Mouse (Mus musculus): ENCODE data around the gene B9d1.

DNA sequence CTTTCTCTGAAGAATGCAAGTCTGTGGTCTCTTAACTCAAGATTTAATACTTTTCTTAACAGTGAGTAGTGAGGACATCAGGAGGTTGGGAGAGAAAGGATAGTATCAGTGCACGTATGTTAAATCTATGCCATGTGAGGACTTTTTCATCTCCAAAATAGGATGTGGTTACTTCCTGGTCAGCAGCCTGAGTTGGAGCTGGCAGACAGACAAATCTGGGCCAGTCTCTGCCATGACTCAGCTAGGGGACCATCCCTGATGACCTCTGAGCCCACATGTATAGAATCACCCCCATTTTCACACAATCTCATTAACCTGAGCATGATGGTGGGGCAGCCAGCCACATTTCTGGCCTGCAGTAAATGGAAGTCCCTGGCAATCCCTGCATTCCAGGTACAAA lies 13.0 kb downstream of the B9d1 start:
- TF ChIP-seq CTCF (IDR thresholded peaks at IDR 0.05; ENCODE audit: low read depth) (no peak), EP300 (IDR thresholded peaks at IDR 0.05; ENCODE audit: low read depth) (no peak)
